Mouse (Mus musculus): ENCODE data around the gene Klf14.

The Klf14 gene

DNA sequence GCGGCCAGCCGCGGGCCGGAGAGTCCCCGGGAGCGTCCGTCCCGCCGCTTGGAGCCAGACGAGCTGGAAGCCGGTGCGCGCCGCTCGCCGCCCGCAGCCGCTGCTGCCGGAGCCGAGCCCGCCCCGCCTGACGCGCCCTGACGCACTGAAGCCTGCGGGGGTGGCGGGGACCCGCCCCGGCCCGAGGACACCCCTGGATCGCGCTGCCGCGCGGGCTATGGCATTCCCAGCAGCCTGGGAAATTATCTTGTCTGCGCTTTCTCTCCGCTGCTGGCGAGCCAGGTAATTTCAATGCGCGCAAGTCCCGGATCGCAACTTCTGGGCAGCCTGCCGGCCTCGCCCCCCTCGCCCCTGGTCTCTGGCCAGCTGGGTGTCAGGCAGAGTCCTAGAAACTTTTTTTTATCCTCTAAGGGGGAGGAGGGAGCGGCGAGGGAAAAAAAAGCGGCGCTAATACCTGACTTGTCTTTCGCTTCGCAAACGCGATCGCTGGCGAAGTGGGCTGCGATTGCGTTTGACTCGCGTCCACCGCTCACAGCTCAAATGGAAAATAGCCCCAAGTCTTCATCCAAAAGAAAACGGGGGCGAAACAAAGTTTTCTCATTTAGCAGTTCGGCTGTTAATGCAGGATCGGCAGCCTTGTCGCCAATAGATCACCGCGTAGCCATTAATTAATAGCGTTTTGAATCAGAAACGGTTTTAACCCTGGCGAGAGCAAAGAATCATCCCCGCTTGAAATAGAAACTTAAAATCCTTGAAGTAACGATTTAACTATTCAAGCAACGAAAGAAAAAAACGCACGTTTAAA lies at the start of gene Klf14:
TSS of gene Klf14 (minus strand) at position 343 of the 805 bp plus-strand sequence.
- no peak for DNase-seq (ENCODE audit: low read depth)

- no peak for DNase-seq (ENCODE audit: low read depth)
These were observed 47.3 kb upstream of the Klf14 start for GRCm38 (mm10) chr6:31006111-31006600.

- no peak for DNase-seq (ENCODE audit: low read depth)
These were observed 27.5 kb upstream of the Klf14 start for GRCm38 (mm10) chr6:30986393-30986792.

DNA sequence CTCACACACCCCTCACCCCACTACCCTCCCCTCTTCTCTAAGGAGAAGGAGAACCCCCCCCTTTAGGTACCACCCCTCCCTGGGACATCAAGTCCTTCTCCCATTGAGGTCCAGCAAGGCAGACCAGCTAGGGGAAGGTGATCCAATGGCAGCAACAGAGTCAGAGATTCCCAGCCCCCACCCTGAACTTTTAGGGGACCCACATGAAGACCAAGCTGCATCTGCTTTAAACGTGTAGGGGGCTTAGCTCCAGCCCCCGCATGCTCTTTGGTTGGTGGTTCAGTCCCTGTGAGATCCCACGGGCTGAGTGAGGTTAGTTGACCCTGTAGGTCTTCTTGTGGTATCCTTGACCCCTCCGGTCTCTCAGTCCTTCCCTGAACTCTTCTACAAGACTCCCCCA lies 24.1 kb upstream of the Klf14 start:
- no peak for DNase-seq (ENCODE audit: low read depth)

DNA sequence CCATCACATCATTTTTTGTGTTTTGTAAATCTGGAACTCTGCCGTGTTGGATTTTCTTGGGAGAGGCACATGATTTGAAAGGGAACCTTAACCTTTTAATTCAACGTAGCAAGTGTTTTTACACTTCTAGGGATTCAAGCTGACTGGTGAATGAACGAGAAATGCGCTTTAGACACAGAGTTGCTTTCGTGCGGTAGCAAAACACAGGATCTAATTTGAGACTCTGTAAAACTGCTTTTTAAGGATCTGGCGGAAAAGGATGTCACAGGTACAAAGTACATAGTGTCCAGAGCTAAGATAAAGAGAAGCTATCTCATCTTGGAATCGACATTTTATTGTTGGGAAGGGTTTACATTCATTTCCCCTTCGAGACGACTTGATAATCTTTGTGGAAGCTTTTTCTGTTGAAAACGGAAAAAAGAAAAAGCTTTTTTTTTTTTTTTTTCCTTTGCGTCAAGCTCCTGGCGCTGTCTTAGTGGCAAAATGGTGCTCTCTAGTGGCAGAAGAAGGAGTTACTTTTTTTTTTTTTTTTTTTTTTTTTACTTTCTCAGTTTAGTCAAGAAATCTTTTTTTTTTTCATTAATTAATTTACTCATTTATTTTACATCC lies 23.6 kb upstream of the Klf14 start:
- peak; percentile 68 for DNase-seq (ENCODE audit: low read depth)

GRCm38 (mm10) chr6:30981351-30981750 lies 22.5 kb upstream of the Klf14 start:
- DNase-seq (ENCODE audit: low read depth), result no peak

GRCm38 (mm10) chr6:30978615-30979014 lies 19.7 kb upstream of the Klf14 start:
- DNase-seq (ENCODE audit: low read depth), result no peak

DNA sequence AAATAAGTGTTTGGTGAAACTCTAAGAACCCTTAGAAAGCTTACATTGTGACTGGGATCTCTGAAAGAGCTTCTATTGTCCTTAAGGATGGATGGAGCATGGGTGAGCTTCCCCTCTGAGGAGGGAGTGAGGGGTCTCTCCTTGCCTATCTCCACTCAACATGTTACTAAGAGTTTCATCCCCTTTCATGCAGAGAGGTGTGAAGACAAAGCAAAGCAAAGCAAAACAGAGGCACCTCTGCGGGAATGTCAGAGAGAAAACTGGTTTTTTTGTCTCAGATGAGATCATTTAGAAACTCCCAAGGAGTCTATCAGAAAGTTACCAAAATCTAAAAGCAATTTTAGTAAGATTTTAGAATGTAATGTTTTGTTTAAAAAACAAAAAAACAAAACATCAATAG lies 13.2 kb upstream of the Klf14 start:
- no peak for DNase-seq (ENCODE audit: low read depth)

GRCm38 (mm10) chr6:30957784-30958735 lies 818 bp downstream of the Klf14 start:
- peak; percentile 6 for DNase-seq (ENCODE audit: low read depth)

GRCm38 (mm10) chr6:30939264-30939663 lies 19.6 kb downstream of the Klf14 start:
- no peak for DNase-seq (ENCODE audit: low read depth)

DNA sequence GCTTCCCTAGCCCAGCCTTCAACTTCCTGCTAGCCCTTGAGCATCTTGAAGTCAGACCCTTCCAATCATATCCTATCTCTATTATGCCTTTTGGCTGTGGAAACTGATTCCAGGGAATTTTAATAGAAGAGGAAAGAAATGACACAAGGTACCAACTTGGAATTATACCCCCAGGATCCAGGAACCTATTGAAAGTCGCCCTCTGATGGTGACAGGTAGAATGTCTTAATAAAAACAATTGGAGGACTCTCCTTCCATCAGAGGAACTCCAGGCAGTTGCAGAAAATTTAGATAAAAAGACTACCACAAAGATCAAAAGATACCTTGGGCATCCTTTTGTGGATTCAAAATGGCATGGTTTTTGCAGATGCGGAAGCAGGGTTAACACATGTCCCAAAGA lies 36.1 kb downstream of the Klf14 start:
- DNase-seq (ENCODE audit: low read depth), result peak; percentile 11

- DNase-seq (ENCODE audit: low read depth), result no peak
These were observed 37.1 kb downstream of the Klf14 start for GRCm38 (mm10) chr6:30921826-30922225.

- DNase-seq (ENCODE audit: low read depth), result no peak
These were observed 37.8 kb downstream of the Klf14 start for GRCm38 (mm10) chr6:30920834-30921675.

- DNase-seq (ENCODE audit: low read depth), result no peak
These were observed 43.4 kb downstream of the Klf14 start, which contains the start of gene Tsga13 for GRCm38 (mm10) chr6:30915473-30915872. Tsga13 (minus strand) TSS chr6:30915573.

GRCm38 (mm10) chr6:30907970-30908369 lies 50.9 kb downstream of the Klf14 start:
- DNase-seq (ENCODE audit: low read depth), result no peak

All from induced T-regulatory cell, adult 2 months (primary cell).